Mouse (Mus musculus) cerebellum, postnatal 4 days (tissue): ENCODE data around the gene Gins2.

Source experiments
- DNase-seq, 2 experiments: peaks; one replicate each; pipeline ENCODE4 v3.0.0; 2022; ENCODE audit warnings: low spot score in 2 of 2, mixed read lengths in 1 of 2

Gene Gins2

GRCm38 (mm10) chr8:120588908-120589771 lies at the start of gene Gins2:
TSS of gene Gins2 (minus strand) at chr8:120589304.
- DNase-seq = peak; percentile 93 to 99

GRCm38 (mm10) chr8:120634329-120634839 lies 45.3 kb upstream of the Gins2 start:
- no peak for DNase-seq

- no peak for DNase-seq
Measured at GRCm38 (mm10) chr8:120633665-120634271, 44.7 kb upstream of the Gins2 start.

- no peak for DNase-seq
Measured at GRCm38 (mm10) chr8:120632969-120633664, 44.0 kb upstream of the Gins2 start.

- no peak for DNase-seq
Measured at GRCm38 (mm10) chr8:120631441-120632375, 42.6 kb upstream of the Gins2 start.

- no peak for DNase-seq
Measured at GRCm38 (mm10) chr8:120630848-120631247, 41.7 kb upstream of the Gins2 start.

- no peak for DNase-seq
Measured at GRCm38 (mm10) chr8:120630031-120630430, 40.9 kb upstream of the Gins2 start.

GRCm38 (mm10) chr8:120627298-120627697 lies 38.2 kb upstream of the Gins2 start:
- peak in 1 of 2 experiments; percentile 69 for DNase-seq

- no peak for DNase-seq
Measured at GRCm38 (mm10) chr8:120626461-120626860, 37.4 kb upstream of the Gins2 start.

- DNase-seq = no peak
Measured at GRCm38 (mm10) chr8:120623608-120624007, 34.5 kb upstream of the Gins2 start.

- no peak for DNase-seq
Measured at GRCm38 (mm10) chr8:120622161-120622560, 33.1 kb upstream of the Gins2 start.

GRCm38 (mm10) chr8:120620441-120620840 lies 31.3 kb upstream of the Gins2 start:
- no peak for DNase-seq

- no peak for DNase-seq
Measured at GRCm38 (mm10) chr8:120619235-120620180, 30.4 kb upstream of the Gins2 start.

- DNase-seq = peak; percentile 61 to 78
Measured at GRCm38 (mm10) chr8:120618110-120618509, 29.0 kb upstream of the Gins2 start.

GRCm38 (mm10) chr8:120616663-120617626 lies 27.8 kb upstream of the Gins2 start:
- DNase-seq = no peak

GRCm38 (mm10) chr8:120614491-120614890 lies 25.4 kb upstream of the Gins2 start:
- DNase-seq = no peak

- DNase-seq = no peak
Measured at GRCm38 (mm10) chr8:120610824-120611223, 21.7 kb upstream of the Gins2 start.

GRCm38 (mm10) chr8:120607885-120608284 lies 18.8 kb upstream of the Gins2 start:
- DNase-seq = peak; percentile 70 to 83

- DNase-seq = no peak
Measured at GRCm38 (mm10) chr8:120607460-120607859, 18.4 kb upstream of the Gins2 start.
